In the genomic region with DNA sequence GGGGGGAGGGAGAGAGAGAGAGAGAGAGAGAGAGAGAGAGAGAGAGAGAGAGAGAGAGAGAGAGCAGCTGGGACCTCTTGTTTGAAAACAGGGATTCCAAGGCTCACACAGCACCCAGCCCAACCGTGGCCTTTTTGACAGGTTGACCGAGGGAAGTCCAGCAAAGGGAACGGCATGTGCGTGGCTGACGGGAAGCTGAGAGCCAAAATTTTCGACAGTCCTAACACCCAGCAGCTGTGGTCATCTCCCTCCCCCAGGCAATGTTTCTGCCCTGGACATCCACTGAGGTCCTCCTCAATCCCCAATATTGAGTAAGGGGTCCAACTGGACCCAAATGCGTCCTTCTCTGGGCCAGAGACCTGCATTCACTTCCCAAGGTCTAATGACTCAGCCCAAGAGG, we compare ENCODE assay signal across 9 mouse cellular contexts.
DNase-seq lines count a peak whose midpoint lies in the region; ATAC-seq and TF ChIP-seq lines count a peak whose summit lies in the region.
"Had no signal": no experiment of that assay in that cellular context is flagged by ENCODE, and none has a peak within 500 bp of the region (broad histone marks: within the 10 kb centered on the region; RNA-seq: fewer than 3 reads in every experiment).

No protein-coding gene starts in this region.

- peaks cover 29% of the 10 kb centered on the region for H3K4me1 ChIP-seq in embryonic facial prominence, embryonic 15.5 days
- H3K4me1 ChIP-seq in forebrain, postnatal 0 days (ENCODE audit: insufficient read depth) = peaks cover 17% of the 10 kb centered on the region
- H3K4me1 ChIP-seq in kidney, embryonic 16.5 days (ENCODE audit: insufficient read depth, low read length) = peaks cover 8% of the 10 kb centered on the region
- H3K4me1 ChIP-seq in liver, postnatal 0 days (ENCODE audit: insufficient read depth) = no peaks in the 10 kb centered on the region

- DNase-seq in forebrain, postnatal 0 days = peak; percentile 46
- peak; percentile 39 for DNase-seq in mesoderm, embryonic 11.5 days (ENCODE audit: low read depth, low spot score)
- no peak for DNase-seq in T-cell, adult 2 months (ENCODE audit: low spot score)
- no peak for DNase-seq in liver, postnatal 0 days
- DNase-seq in cerebellum, postnatal 14 days = no peak
- DNase-seq: cerebellum, adult 2 months had no signal

- H3K27ac ChIP-seq in embryonic facial prominence, embryonic 15.5 days (replicated peaks) = peak overlapping the region; percentile 88
- peak overlapping the region; percentile 60 for H3K27ac ChIP-seq in forebrain, postnatal 0 days (ENCODE audit: low read depth, low read length)
- H3K27ac ChIP-seq in kidney, embryonic 16.5 days (ENCODE audit: low read length) = 0 out of 2 replicates have a peak overlapping the region, but pooled peaks have one; percentile 68
- no peak overlapping the region for H3K27ac ChIP-seq in liver, postnatal 0 days (ENCODE audit: low read depth)
- H3K27ac ChIP-seq: heart, embryonic 13.5 days had no signal

- no peaks in the 10 kb centered on the region for H3K9me3 ChIP-seq in embryonic facial prominence, embryonic 15.5 days (replicated peaks)
- no peaks in the 10 kb centered on the region for H3K9me3 ChIP-seq in forebrain, postnatal 0 days (ENCODE audit: low read length)
- no peaks in the 10 kb centered on the region for H3K9me3 ChIP-seq in kidney, embryonic 16.5 days (ENCODE audit: low read length)
- no peaks in the 10 kb centered on the region for H3K9me3 ChIP-seq in liver, postnatal 0 days (ENCODE audit: low read length)
- H3K9me3 ChIP-seq: heart, embryonic 13.5 days had no signal

- no peak overlapping the region; the same call in 1 of the 2 replicates for H3K4me2 ChIP-seq in embryonic facial prominence, embryonic 15.5 days (replicated peaks)
- H3K4me2 ChIP-seq in forebrain, postnatal 0 days (ENCODE audit: low read depth) = no peak overlapping the region
- H3K4me2 ChIP-seq in kidney, embryonic 16.5 days (replicated peaks; ENCODE audit: low read depth, low read length) = no peak overlapping the region
- no peak overlapping the region for H3K4me2 ChIP-seq in liver, postnatal 0 days (ENCODE audit: low read depth, low read length)
- H3K4me2 ChIP-seq: heart, embryonic 13.5 days had no signal

- no peak for TF ChIP-seq CTCF in forebrain, postnatal 0 days (IDR thresholded peaks at IDR 0.05; ENCODE audit: low read depth)
- no peak for TF ChIP-seq CTCF in liver, postnatal 0 days (IDR thresholded peaks at IDR 0.05; ENCODE audit: low read depth)

- 42% methylated on average over 7 of the region's 7 CpGs for WGBS in embryonic facial prominence, embryonic 15.5 days
- WGBS in forebrain, postnatal 0 days = 45% methylated on average over 7 of the region's 7 CpGs
- WGBS in kidney, embryonic 16.5 days = 42% methylated on average over 7 of the region's 7 CpGs
- 58% methylated on average over 7 of the region's 7 CpGs for WGBS in liver, postnatal 0 days (ENCODE audit: insufficient replicate concordance)

- no peak for ATAC-seq in embryonic facial prominence, embryonic 15.5 days (ENCODE audit: insufficient number of reproducible peaks, low FRiP score, low TSS enrichment, low read depth)
- no peak for ATAC-seq in forebrain, postnatal 0 days
- 0 out of 2 replicates have a peak, but pooled peaks have one; percentile 32 for ATAC-seq in kidney, embryonic 16.5 days (ENCODE audit: low FRiP score, low TSS enrichment)
- no peak for ATAC-seq in liver, postnatal 0 days

- no peak for TF ChIP-seq EP300 in liver, postnatal 0 days (IDR thresholded peaks at IDR 0.05; ENCODE audit: low read depth)

- H3K9ac ChIP-seq in embryonic facial prominence, embryonic 15.5 days = no peak overlapping the region
- no peak overlapping the region for H3K9ac ChIP-seq in forebrain, postnatal 0 days
- H3K9ac ChIP-seq in kidney, embryonic 16.5 days (replicated peaks; ENCODE audit: low read length) = no peak overlapping the region
- H3K9ac ChIP-seq in liver, postnatal 0 days (replicated peaks) = no peak overlapping the region
- H3K9ac ChIP-seq: heart, embryonic 13.5 days had no signal

- H3K36me3 ChIP-seq in embryonic facial prominence, embryonic 15.5 days = no peaks in the 10 kb centered on the region
- H3K36me3 ChIP-seq in forebrain, postnatal 0 days (ENCODE audit: insufficient read depth) = no peaks in the 10 kb centered on the region
- H3K36me3 ChIP-seq in kidney, embryonic 16.5 days (ENCODE audit: insufficient read depth, low read length) = no peaks in the 10 kb centered on the region
- no peaks in the 10 kb centered on the region for H3K36me3 ChIP-seq in liver, postnatal 0 days (replicated peaks; ENCODE audit: insufficient read depth, low read length)
- H3K36me3 ChIP-seq: heart, embryonic 13.5 days had no signal

- no peaks in the 10 kb centered on the region for H3K27me3 ChIP-seq in embryonic facial prominence, embryonic 15.5 days
- H3K27me3 ChIP-seq in forebrain, postnatal 0 days (ENCODE audit: insufficient read depth, low read length) = no peaks in the 10 kb centered on the region
- no peaks in the 10 kb centered on the region for H3K27me3 ChIP-seq in kidney, embryonic 16.5 days (ENCODE audit: insufficient read depth, low read length)
- H3K27me3 ChIP-seq in liver, postnatal 0 days (ENCODE audit: insufficient read depth, low read length) = no peaks in the 10 kb centered on the region

- no peak overlapping the region for H3K4me3 ChIP-seq in embryonic facial prominence, embryonic 15.5 days (replicated peaks)
- H3K4me3 ChIP-seq in forebrain, postnatal 0 days (ENCODE audit: low read depth, low read length) = no peak overlapping the region
- no peak overlapping the region for H3K4me3 ChIP-seq in kidney, embryonic 16.5 days (ENCODE audit: low read length)
- no peak overlapping the region for H3K4me3 ChIP-seq in liver, postnatal 0 days (ENCODE audit: low read depth, low read length)
- H3K4me3 ChIP-seq: heart, embryonic 13.5 days had no signal

Comparison
In these comparisons a context has a peak if more than half of its experiments do, and no peak if none do; other contexts are left out.
1. DNase-seq: peak in forebrain, postnatal 0 days (single experiment) and mesoderm, embryonic 11.5 days (single experiment); none in T-cell, adult 2 months (single experiment), liver, postnatal 0 days (single experiment) and cerebellum, postnatal 14 days (0 of 2).